Mouse (Mus musculus) small intestine, adult 2 months (tissue): ENCODE data around the gene Adam22. TPM values are rescaled to one million over a fixed set of nuclear protein-coding genes. Genes with fewer than 3 reads are reported as not detected.
"Not testable (repeated sequence)": the region's sequence is repeated elsewhere in the genome, so short reads cannot be mapped to it uniquely, and the experiment has no call there.

Experiments used
- H3K27ac ChIP-seq: fragments of 200-500 bp; 2 replicates; pipeline ENCODE4 v1.5.1; 2012; ENCODE audit warnings: low read depth, low read length, control low read depth, inconsistent platforms; ENCODE audit not compliant: insufficient read depth
- H3K27me3 ChIP-seq: fragments of 200-500 bp; 2 replicates; pipeline ENCODE4 v1.6.1; 2012; ENCODE audit warnings: mild to moderate bottlenecking, moderate library complexity, low read length, inconsistent platforms; ENCODE audit not compliant: control insufficient read depth, insufficient read depth
- H3K36me3 ChIP-seq: fragments of 200-500 bp; 2 replicates; pipeline ENCODE4 v1.6.1; 2012; ENCODE audit warnings: mild to moderate bottlenecking, low read length, control low read depth, inconsistent platforms; ENCODE audit not compliant: control insufficient read depth, insufficient read depth
- H3K4me1 ChIP-seq: fragments of 200-500 bp; 2 replicates; pipeline ENCODE4 v1.6.1; 2012; ENCODE audit warnings: low read length, inconsistent platforms, mixed read lengths; ENCODE audit not compliant: control insufficient read depth, insufficient read depth, insufficient read length
- H3K4me3 ChIP-seq: fragments of 200-500 bp; 2 replicates; pipeline ENCODE4 v1.5.1; 2012; ENCODE audit warnings: low read depth, mild to moderate bottlenecking, control low read depth, inconsistent platforms, low read length, moderate library complexity
- CTCF ChIP-seq: fragments of 200-500 bp; IDR thresholded peaks from 2 replicates; pipeline ENCODE4 v1.5.1; 2012; ENCODE audit warnings: low read depth, mild to moderate bottlenecking, control low read depth, inconsistent platforms, low read length, moderate library complexity, mixed read lengths; ENCODE audit not compliant: insufficient replicate concordance, insufficient read length; ENCODE audit errors: extremely low read depth
- POLR2A ChIP-seq: fragments of 200-500 bp; IDR thresholded peaks from 2 replicates; pipeline ENCODE4 v1.6.1; 2012; ENCODE audit warnings: low read depth, mild to moderate bottlenecking, control low read depth, inconsistent platforms, low read length, moderate library complexity
- WGBS: fragments of 180-500 bp; shearing (Covaris S2); methylation state at CpG from one replicate; pipeline ENCODE4 v1.1.7; 2018; 5-methylcytosine and 5-hydroxymethylcytosine counted together
- polyA plus RNA-seq: library from polyadenylated mRNA; depleted of rRNA; stranded (reverse); fragments of >200 nt; gene quantifications from 2 replicates; pipeline ENCODE4 v1.2.3, GENCODE M21; 2012; rRNA removed

Adam22 gene
- polyA plus RNA-seq, 1 experiment: 0.22 TPM

GRCm38 (mm10) chr5:8058056-8058455, 309.9 kb downstream of the Adam22 start:
- no peak overlapping the region for H3K27ac ChIP-seq
- peaks cover 16% of the 10 kb centered on the region; the same call in 1 of the 2 replicates for H3K4me1 ChIP-seq
- no peak overlapping the region for H3K4me3 ChIP-seq
- TF ChIP-seq CTCF (no peak), POLR2A (no peak)
- H3K27me3 ChIP-seq: no peaks in the 10 kb centered on the region
- H3K36me3 ChIP-seq: peaks cover 31% of the 10 kb centered on the region
- WGBS: 26% methylated on average over 7 of the region's 7 CpGs

- 7% methylated on average over 5 of the region's 5 CpGs for WGBS
- Histone ChIP-seq H3K27ac (peak overlapping the region; percentile 95), H3K27me3 (no peaks in the 10 kb centered on the region), H3K4me1 (peaks cover 18% of the 10 kb centered on the region; the same call in 1 of the 2 replicates), H3K4me3 (peak overlapping the region; percentile 87), H3K36me3 (peaks cover 25% of the 10 kb centered on the region)
- TF ChIP-seq POLR2A (no peak), CTCF (no peak)
These were observed 311.0 kb downstream of the Adam22 start for GRCm38 (mm10) chr5:8057018-8057323.

- Histone ChIP-seq H3K27ac (peak overlapping the region; percentile 95), H3K36me3 (peaks cover 21% of the 10 kb centered on the region), H3K4me3 (peak overlapping the region; percentile 87), H3K27me3 (no peaks in the 10 kb centered on the region), H3K4me1 (peaks cover 18% of the 10 kb centered on the region; the same call in 1 of the 2 replicates)
- TF ChIP-seq POLR2A: peak; percentile 92
- TF ChIP-seq CTCF: no peak
- under 1% methylated on average over 60 of the region's 60 CpGs for WGBS
These were observed 311.6 kb downstream of the Adam22 start for GRCm38 (mm10) chr5:8056141-8057017.

GRCm38 (mm10) chr5:8055721-8056129, 312.2 kb downstream of the Adam22 start:
- no peak for TF ChIP-seq CTCF
- Histone ChIP-seq H3K27me3 (no peaks in the 10 kb centered on the region), H3K4me3 (peak overlapping the region; percentile 87), H3K36me3 (peaks cover 16% of the 10 kb centered on the region), H3K27ac (peak overlapping the region; percentile 95), H3K4me1 (peaks cover 18% of the 10 kb centered on the region; the same call in 1 of the 2 replicates)
- WGBS: 3% methylated on average over 8 of the region's 8 CpGs

GRCm38 (mm10) chr5:8053827-8054226, 314.1 kb downstream of the Adam22 start:
- H3K27ac ChIP-seq: peak overlapping the region; percentile 23; the same call in 1 of the 2 replicates
- no peak for TF ChIP-seq POLR2A
- TF ChIP-seq CTCF: no peak
- peaks cover 3% of the 10 kb centered on the region; the same call in 1 of the 2 replicates for H3K36me3 ChIP-seq
- WGBS: 57% methylated on average over 4 of the region's 4 CpGs
- peaks cover 20% of the 10 kb centered on the region; the same call in 1 of the 2 replicates for H3K4me1 ChIP-seq
- H3K27me3 ChIP-seq: no peaks in the 10 kb centered on the region
- no peak overlapping the region for H3K4me3 ChIP-seq

GRCm38 (mm10) chr5:8045855-8046254, 322.1 kb downstream of the Adam22 start, which contains the start of gene Sri:
Gene Sri (plus strand): TSS chr5:8046078.
- no peaks in the 10 kb centered on the region for H3K36me3 ChIP-seq
- WGBS: 36% methylated on average over 6 of the region's 6 CpGs
- H3K4me1 ChIP-seq: peaks cover 6% of the 10 kb centered on the region; the same call in 1 of the 2 replicates
- TF ChIP-seq CTCF (no peak), POLR2A (no peak)
- no peak within 1 kb of the TSS for H3K4me3 ChIP-seq
- H3K27ac ChIP-seq: peak within 1 kb of the TSS; percentile 82
- no peaks in the 10 kb centered on the region for H3K27me3 ChIP-seq

GRCm38 (mm10) chr5:8034596-8034995, 333.4 kb downstream of the Adam22 start:
- H3K27me3 ChIP-seq, H3K27ac ChIP-seq, H3K4me1 ChIP-seq, H3K36me3 ChIP-seq, H3K4me3 ChIP-seq: not testable (repeated sequence)
- 93% methylated on average over 6 of the region's 6 CpGs for WGBS

Other genes with a start within 250 kb of the Adam22 start
- 1.3 and 3.7 TPM in 2 replicates for gene Dbf4, start 54.6 kb upstream of the Adam22 start, polyA plus RNA-seq
- gene Slc25a40, start 54.7 kb upstream of the Adam22 start, polyA plus RNA-seq: 0.37 and 0.39 TPM in 2 replicates